Mouse (Mus musculus) kidney, embryonic 14.5 days (tissue): ENCODE results near the gene Psma7. TPM values are rescaled to one million over a fixed set of nuclear protein-coding genes. Genes with fewer than 3 reads are reported as not detected.

Experiments used
- ATAC-seq: fragments of 200-750 bp; cut with Nextera tagmentation; 2 replicates; pipeline ENCODE4 v1.8.0; 2017; ENCODE audit warnings: moderate number of reproducible peaks, mild to moderate bottlenecking, moderate TSS enrichment, moderate library complexity; ENCODE audit not compliant: low FRiP score, low TSS enrichment
- H3K27ac ChIP-seq: fragments of 300-500 bp; sonication (generic); 2 replicates; pipeline ENCODE4 v1.5.1; 2014; ENCODE audit warnings: low read depth, mild to moderate bottlenecking, low read length, moderate library complexity, mixed read lengths
- H3K27me3 ChIP-seq: fragments of 300-500 bp; sonication (generic); 2 replicates; pipeline ENCODE4 v1.6.1; 2014; ENCODE audit warnings: mild to moderate bottlenecking, low read length; ENCODE audit not compliant: control insufficient read depth, insufficient read depth
- H3K36me3 ChIP-seq: fragments of 300-500 bp; sonication (generic); 2 replicates; pipeline ENCODE4 v1.6.1; 2014; ENCODE audit warnings: low read length, mixed read lengths; ENCODE audit not compliant: control insufficient read depth, insufficient read depth
- H3K4me1 ChIP-seq: fragments of 300-500 bp; sonication (generic); 2 replicates; pipeline ENCODE4 v1.6.1; 2014; ENCODE audit warnings: low read length, mixed read lengths; ENCODE audit not compliant: control insufficient read depth, insufficient read depth
- H3K4me2 ChIP-seq: fragments of 300-500 bp; sonication (generic); replicated peaks from 2 replicates; pipeline ENCODE4 v1.6.1; 2014; ENCODE audit warnings: low read depth, mild to moderate bottlenecking, low read length
- H3K4me3 ChIP-seq: fragments of 300-500 bp; sonication (generic); 2 replicates; pipeline ENCODE4 v1.5.1; 2014; ENCODE audit warnings: mild to moderate bottlenecking, low read length
- H3K9ac ChIP-seq: fragments of 300-500 bp; sonication (generic); 2 replicates; pipeline ENCODE4 v1.6.1; 2014; ENCODE audit warnings: low read depth, mild to moderate bottlenecking, low read length, moderate library complexity
- H3K9me3 ChIP-seq: fragments of 300-500 bp; sonication (generic); 2 replicates; pipeline ENCODE4 v1.6.1; 2016; ENCODE audit warnings: low read length; ENCODE audit not compliant: control insufficient read depth
- WGBS: fragments of 180-500 bp; shearing (Covaris S2); extraction: QIAGEN DNeasy Blood & Tissue Kit; methylation state at CpG from one replicate; pipeline ENCODE4 v1.1.7; 2014; 5-methylcytosine and 5-hydroxymethylcytosine counted together
- polyA plus RNA-seq: library from polyadenylated mRNA; unstranded; fragments of >200 nt; fragmentation: Nextera tagmentation; extraction: Ambion mirVana; gene quantifications from 2 replicates; pipeline ENCODE4 v1.2.1, GENCODE M21; 2014

Gene Psma7
- polyA plus RNA-seq, 1 experiment from 2014 or later = 771 TPM

- Histone ChIP-seq H3K4me1 (no peaks in the 10 kb centered on the region), H3K9me3 (no peaks in the 10 kb centered on the region), H3K27ac (no peak overlapping the region), H3K4me2 (no peak overlapping the region), H3K4me3 (no peak overlapping the region), H3K36me3 (no peaks in the 10 kb centered on the region), H3K9ac (no peak overlapping the region), H3K27me3 (no peaks in the 10 kb centered on the region)
- WGBS = 71% methylated on average over 4 of the region's 4 CpGs
- no peak for ATAC-seq
These were observed 43.8 kb downstream of the Psma7 start for GRCm38 (mm10) chr2:179998431-179998830.

- no peaks in the 10 kb centered on the region for H3K36me3 ChIP-seq
- no peak overlapping the region for H3K9ac ChIP-seq
- ATAC-seq = no peak
- H3K4me1 ChIP-seq = no peaks in the 10 kb centered on the region
- no peak overlapping the region for H3K27ac ChIP-seq
- no peak overlapping the region for H3K4me2 ChIP-seq
- WGBS = 87% methylated on average over 5 of the region's 5 CpGs
- H3K9me3 ChIP-seq = no peaks in the 10 kb centered on the region
- no peak overlapping the region for H3K4me3 ChIP-seq
- H3K27me3 ChIP-seq = no peaks in the 10 kb centered on the region
These were observed 49.2 kb downstream of the Psma7 start for GRCm38 (mm10) chr2:179993071-179993470.

DNA sequence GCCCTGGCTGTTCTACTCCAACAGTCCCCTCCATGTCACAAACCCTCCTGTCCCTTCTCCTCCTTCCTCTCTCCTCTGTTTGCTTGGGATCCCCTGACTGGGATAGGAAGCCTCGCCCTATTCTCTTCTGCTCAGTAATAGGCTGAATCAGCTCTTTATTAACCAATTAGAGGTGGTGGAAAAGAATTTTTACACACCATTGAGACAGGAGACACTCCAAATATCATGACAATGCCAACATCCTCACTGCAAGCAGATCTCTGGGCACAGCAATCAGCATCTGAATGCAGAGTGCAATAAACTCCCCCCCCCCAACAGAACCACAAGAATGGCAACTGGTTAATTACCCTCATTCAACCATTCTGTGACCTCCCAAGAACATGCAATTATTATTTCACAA is 53.1 kb downstream of the Psma7 start:
- Histone ChIP-seq H3K36me3 (no peaks in the 10 kb centered on the region), H3K4me3 (no peak overlapping the region), H3K4me1 (no peaks in the 10 kb centered on the region), H3K4me2 (no peak overlapping the region), H3K9ac (no peak overlapping the region), H3K27ac (no peak overlapping the region), H3K27me3 (no peaks in the 10 kb centered on the region), H3K9me3 (no peaks in the 10 kb centered on the region)
- WGBS = 30% methylated on average over 1 of the region's 1 CpGs
- no peak for ATAC-seq

DNA sequence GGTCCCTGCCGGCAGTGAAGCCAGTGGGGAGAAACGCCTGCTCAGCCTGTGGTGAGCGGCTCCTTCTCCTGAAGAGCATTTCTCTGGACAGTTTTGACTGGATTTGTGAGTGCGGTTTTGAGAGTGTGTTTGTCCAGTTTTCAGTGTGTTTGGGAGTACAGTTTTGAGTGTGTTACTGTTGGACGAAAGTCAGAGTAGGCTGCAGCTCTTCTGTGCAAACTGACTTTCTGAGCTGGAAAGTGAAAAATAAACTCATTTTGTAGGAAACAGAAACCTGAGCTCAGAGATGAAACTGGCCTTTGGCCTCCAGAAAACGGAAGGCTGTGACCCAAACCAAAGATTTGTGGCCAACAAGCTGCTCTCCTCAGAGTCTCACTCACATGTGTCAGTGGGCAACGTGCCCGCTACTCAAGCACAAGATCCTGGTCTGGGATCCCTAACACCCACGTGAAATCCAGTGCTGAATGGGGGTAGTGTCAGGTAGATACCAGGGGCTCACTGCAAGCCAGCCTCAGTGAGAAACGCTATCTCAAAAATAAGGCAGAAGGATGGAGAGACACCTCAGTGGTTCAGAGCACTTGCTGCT is 55.7 kb downstream of the Psma7 start:
- no peak for ATAC-seq
- Histone ChIP-seq H3K4me1 (no peaks in the 10 kb centered on the region), H3K4me3 (no peak overlapping the region), H3K9me3 (no peaks in the 10 kb centered on the region), H3K27me3 (no peaks in the 10 kb centered on the region), H3K4me2 (no peak overlapping the region), H3K27ac (no peak overlapping the region), H3K9ac (no peak overlapping the region), H3K36me3 (no peaks in the 10 kb centered on the region)
- 59% methylated on average over 10 of the region's 10 CpGs for WGBS

Other genes starting within 250 kb of the Psma7 start
- gene Taf4, start 65.8 kb downstream of the Psma7 start, polyA plus RNA-seq = 5.9 and 6.0 TPM in 2 replicates
- 8.6 and 18.3 TPM in 2 replicates for gene Lsm14b, start 17.4 kb downstream of the Psma7 start, polyA plus RNA-seq
- 3.5 and 6.9 TPM in 2 replicates for gene Ss18l1, start 76 bp upstream of the Psma7 start, polyA plus RNA-seq
- gene Mtg2, start 28.2 kb upstream of the Psma7 start, polyA plus RNA-seq = 24.6 and 28.6 TPM in 2 replicates
- not detected in 2 replicates for gene Hrh3, start 62.1 kb upstream of the Psma7 start, polyA plus RNA-seq
- gene Osbpl2, start 76.9 kb upstream of the Psma7 start, polyA plus RNA-seq = 18.4 and 34.4 TPM in 2 replicates
- 159 and 160 TPM in 2 replicates for gene Adrm1, start 129.1 kb upstream of the Psma7 start, polyA plus RNA-seq
- gene Lama5, start 183.4 kb upstream of the Psma7 start, polyA plus RNA-seq = 43.1 and 54.1 TPM in 2 replicates
- gene Rps21, start 214.9 kb upstream of the Psma7 start, polyA plus RNA-seq = 730 and 1,037 TPM in 2 replicates
- gene Cables2, start 231.1 kb upstream of the Psma7 start, polyA plus RNA-seq = 13.3 and 21.1 TPM in 2 replicates
- gene Rbbp8nl, start 247.4 kb upstream of the Psma7 start, polyA plus RNA-seq = 0.37 and 1.1 TPM in 2 replicates